Mouse (Mus musculus) stomach, embryonic 15.5 days (tissue): ENCODE measurements around the gene Thtpa. TPM values are rescaled to one million over a fixed set of nuclear protein-coding genes. Genes with fewer than 3 reads are reported as not detected.

Experiments used
- ATAC-seq: fragments of 200-750 bp; cut with Nextera tagmentation; 2 replicates; pipeline ENCODE4 v1.8.0; 2017; ENCODE audit warnings: low read depth, moderate number of reproducible peaks, moderate TSS enrichment; ENCODE audit not compliant: insufficient read depth, low FRiP score
- H3K27ac ChIP-seq: fragments of 300-500 bp; sonication (generic); 2 replicates; pipeline ENCODE4 v1.5.1; 2015; ENCODE audit warnings: mild to moderate bottlenecking, inconsistent platforms
- H3K27me3 ChIP-seq: fragments of 300-500 bp; sonication (generic); replicated peaks from 2 replicates; pipeline ENCODE4 v1.6.1; 2015; ENCODE audit warnings: inconsistent platforms
- H3K36me3 ChIP-seq: fragments of 300-500 bp; sonication (generic); 2 replicates; pipeline ENCODE4 v1.6.1; 2015; ENCODE audit warnings: inconsistent platforms
- H3K4me1 ChIP-seq: fragments of 300-500 bp; sonication (generic); 2 replicates; pipeline ENCODE4 v1.6.1; 2015; ENCODE audit warnings: inconsistent platforms
- H3K4me2 ChIP-seq: fragments of 300-500 bp; sonication (generic); 2 replicates; pipeline ENCODE4 v1.6.1; 2015; ENCODE audit warnings: mild to moderate bottlenecking, inconsistent platforms
- H3K4me3 ChIP-seq: fragments of 300-500 bp; sonication (generic); replicated peaks from 2 replicates; pipeline ENCODE4 v1.5.1; 2015; ENCODE audit warnings: inconsistent platforms
- H3K9ac ChIP-seq: fragments of 300-500 bp; sonication (generic); 2 replicates; pipeline ENCODE4 v1.6.1; 2015; ENCODE audit warnings: inconsistent platforms
- H3K9me3 ChIP-seq: fragments of 300-500 bp; sonication (generic); 2 replicates; pipeline ENCODE4 v1.6.1; 2016; ENCODE audit warnings: inconsistent platforms
- WGBS: fragments of 180-500 bp; shearing (Covaris S2); methylation state at CpG from one replicate; pipeline ENCODE4 v1.1.7; 2015; 5-methylcytosine and 5-hydroxymethylcytosine counted together
- polyA plus RNA-seq: library from polyadenylated mRNA; unstranded; fragments of >200 nt; fragmentation: Nextera tagmentation; extraction: Ambion mirVana; gene quantifications from 2 replicates; pipeline ENCODE4 v1.2.1, GENCODE M21; 2015

The Thtpa gene
- polyA plus RNA-seq, 1 experiment from 2014 or later: 19.4 TPM

- Histone ChIP-seq H3K9me3 (no peaks in the 10 kb centered on the region), H3K27ac (no peak overlapping the region), H3K4me2 (peak overlapping the region; percentile 35), H3K9ac (no peak overlapping the region), H3K27me3 (peaks cover 4% of the 10 kb centered on the region; the same call in 1 of the 2 replicates), H3K4me3 (no peak overlapping the region), H3K4me1 (peaks cover 7% of the 10 kb centered on the region; the same call in 1 of the 2 replicates), H3K36me3 (no peaks in the 10 kb centered on the region)
- WGBS: 2% methylated on average over 5 of the region's 5 CpGs
- ATAC-seq: peak; percentile 83; the same call in 1 of the 2 replicates
Observed at GRCm38 (mm10) chr14:55121947-55122346, 27.4 kb downstream of the Thtpa start.

- Histone ChIP-seq H3K9ac (no peak overlapping the region), H3K4me3 (no peak overlapping the region), H3K4me2 (peak overlapping the region; percentile 35), H3K27me3 (peaks cover 2% of the 10 kb centered on the region; the same call in 1 of the 2 replicates), H3K27ac (no peak overlapping the region), H3K9me3 (no peaks in the 10 kb centered on the region), H3K4me1 (peaks cover 6% of the 10 kb centered on the region; the same call in 1 of the 2 replicates), H3K36me3 (no peaks in the 10 kb centered on the region)
- 35% methylated on average over 8 of the region's 8 CpGs for WGBS
- ATAC-seq: no peak
Observed at GRCm38 (mm10) chr14:55122359-55122758, 27.8 kb downstream of the Thtpa start.

GRCm38 (mm10) chr14:55125711-55126110, 31.1 kb downstream of the Thtpa start:
- Histone ChIP-seq H3K4me3 (no peak overlapping the region), H3K4me2 (no peak overlapping the region), H3K9me3 (no peaks in the 10 kb centered on the region), H3K27ac (no peak overlapping the region), H3K9ac (no peak overlapping the region), H3K27me3 (no peaks in the 10 kb centered on the region), H3K4me1 (peaks cover 6% of the 10 kb centered on the region; the same call in 1 of the 2 replicates), H3K36me3 (no peaks in the 10 kb centered on the region)
- WGBS: 75% methylated on average over 5 of the region's 5 CpGs
- ATAC-seq: no peak

- Histone ChIP-seq H3K9ac (no peak overlapping the region), H3K27ac (no peak overlapping the region), H3K4me2 (no peak overlapping the region), H3K36me3 (no peaks in the 10 kb centered on the region), H3K9me3 (no peaks in the 10 kb centered on the region), H3K27me3 (no peaks in the 10 kb centered on the region), H3K4me1 (peaks cover 6% of the 10 kb centered on the region; the same call in 1 of the 2 replicates), H3K4me3 (no peak overlapping the region)
- ATAC-seq: no peak
- WGBS: 81% methylated on average over 7 of the region's 7 CpGs
Observed at GRCm38 (mm10) chr14:55126521-55126920, 31.9 kb downstream of the Thtpa start.

GRCm38 (mm10) chr14:55135676-55136075, 41.1 kb downstream of the Thtpa start:
- no peaks in the 10 kb centered on the region for H3K27me3 ChIP-seq
- H3K9me3 ChIP-seq: no peaks in the 10 kb centered on the region
- no peak overlapping the region for H3K9ac ChIP-seq
- H3K36me3 ChIP-seq: no peaks in the 10 kb centered on the region
- no peak overlapping the region for H3K27ac ChIP-seq
- no peak overlapping the region for H3K4me2 ChIP-seq
- no peak for ATAC-seq
- no peak overlapping the region for H3K4me3 ChIP-seq
- WGBS: 64% methylated on average over 8 of the region's 8 CpGs
- 0 out of 2 replicates have a peak, but pooled peaks cover 3% of the 10 kb centered on the region for H3K4me1 ChIP-seq

GRCm38 (mm10) chr14:55139313-55139712, 44.7 kb downstream of the Thtpa start:
- H3K36me3 ChIP-seq: no peaks in the 10 kb centered on the region
- no peaks in the 10 kb centered on the region for H3K27me3 ChIP-seq
- H3K9me3 ChIP-seq: no peaks in the 10 kb centered on the region
- ATAC-seq: peak; percentile 82; the same call in 1 of the 2 replicates
- 0 out of 2 replicates have a peak, but pooled peaks cover 3% of the 10 kb centered on the region for H3K4me1 ChIP-seq
- H3K4me2 ChIP-seq: no peak overlapping the region
- no peak overlapping the region for H3K4me3 ChIP-seq
- H3K27ac ChIP-seq: peak overlapping the region; percentile 53
- 41% methylated on average over 7 of the region's 7 CpGs for WGBS
- H3K9ac ChIP-seq: no peak overlapping the region

GRCm38 (mm10) chr14:55146324-55146723, 51.7 kb downstream of the Thtpa start:
- no peaks in the 10 kb centered on the region for H3K36me3 ChIP-seq
- H3K27me3 ChIP-seq: no peaks in the 10 kb centered on the region
- H3K4me1 ChIP-seq: no peaks in the 10 kb centered on the region
- H3K27ac ChIP-seq: no peak overlapping the region
- no peak for ATAC-seq
- H3K4me2 ChIP-seq: no peak overlapping the region
- no peak overlapping the region for H3K4me3 ChIP-seq
- H3K9me3 ChIP-seq: no peaks in the 10 kb centered on the region
- 79% methylated on average over 1 of the region's 1 CpGs for WGBS
- no peak overlapping the region for H3K9ac ChIP-seq

- Histone ChIP-seq H3K36me3 (no peaks in the 10 kb centered on the region), H3K27ac (no peak overlapping the region), H3K9ac (no peak overlapping the region), H3K4me1 (no peaks in the 10 kb centered on the region), H3K27me3 (no peaks in the 10 kb centered on the region), H3K4me3 (no peak overlapping the region), H3K4me2 (no peak overlapping the region), H3K9me3 (no peaks in the 10 kb centered on the region)
- WGBS: 78% methylated on average over 12 of the region's 12 CpGs
- ATAC-seq: no peak
Observed at GRCm38 (mm10) chr14:55146829-55147401, 52.3 kb downstream of the Thtpa start.

GRCm38 (mm10) chr14:55148363-55148915, 53.9 kb downstream of the Thtpa start:
- no peak overlapping the region for H3K4me2 ChIP-seq
- H3K9me3 ChIP-seq: no peaks in the 10 kb centered on the region
- 33% methylated on average over 5 of the region's 5 CpGs for WGBS
- no peak overlapping the region for H3K27ac ChIP-seq
- H3K36me3 ChIP-seq: no peaks in the 10 kb centered on the region
- H3K4me3 ChIP-seq: no peak overlapping the region
- H3K4me1 ChIP-seq: no peaks in the 10 kb centered on the region
- ATAC-seq: no peak
- H3K27me3 ChIP-seq: no peaks in the 10 kb centered on the region
- no peak overlapping the region for H3K9ac ChIP-seq

Other genes starting within 250 kb of the Thtpa start
- gene Homez, start 223.8 kb upstream of the Thtpa start, polyA plus RNA-seq: 8.4 and 10.6 TPM in 2 replicates
- gene Ppp1r3e, start 217.2 kb upstream of the Thtpa start, polyA plus RNA-seq: 2.4 and 2.7 TPM in 2 replicates
- 4.2 and 4.3 TPM in 2 replicates for gene Bcl2l2, start 211.4 kb upstream of the Thtpa start, polyA plus RNA-seq
- gene Gm20521, start 211.3 kb upstream of the Thtpa start, polyA plus RNA-seq: 0.19 and 0.53 TPM in 2 replicates
- gene Pabpn1, start 202.3 kb upstream of the Thtpa start, polyA plus RNA-seq: 111 and 113 TPM in 2 replicates
- 45.5 and 48.6 TPM in 2 replicates for gene Slc22a17, start 181.7 kb upstream of the Thtpa start, polyA plus RNA-seq
- 27.7 and 30.4 TPM in 2 replicates for gene Efs, start 168.7 kb upstream of the Thtpa start, polyA plus RNA-seq
- 0.13 TPM in 1 of 2 replicates, not detected in the other for gene Il25, start 162.1 kb upstream of the Thtpa start, polyA plus RNA-seq
- 3.6 and 4.6 TPM in 2 replicates for gene Cmtm5, start 158.5 kb upstream of the Thtpa start, polyA plus RNA-seq
- gene Myh6, start 127.9 kb upstream of the Thtpa start, polyA plus RNA-seq: 2.3 and 2.4 TPM in 2 replicates
- gene Gm17428, start 117.9 kb upstream of the Thtpa start, polyA plus RNA-seq: not detected in 2 replicates
- 5.3 and 7.5 TPM in 2 replicates for gene Myh7, start 100.2 kb upstream of the Thtpa start, polyA plus RNA-seq
- 81.2 and 88.0 TPM in 2 replicates for gene Ngdn, start 79.3 kb upstream of the Thtpa start, polyA plus RNA-seq
- gene Zfhx2, start 2.5 kb upstream of the Thtpa start, polyA plus RNA-seq: 4.4 and 5.1 TPM in 2 replicates
- 38.5 and 42.5 TPM in 2 replicates for gene Ap1g2, start 11.8 kb downstream of the Thtpa start, polyA plus RNA-seq
- 1.6 and 2.1 TPM in 2 replicates for gene Jph4, start 22.2 kb downstream of the Thtpa start, polyA plus RNA-seq
- 0.37 and 0.40 TPM in 2 replicates for gene Dhrs2, start 127.2 kb downstream of the Thtpa start, polyA plus RNA-seq